Mouse (Mus musculus): Measurements from ENCODE around the gene Rab11fip4. TPM values are rescaled to one million over a fixed set of nuclear protein-coding genes. Genes with fewer than 3 reads are reported as not detected.

Gene Rab11fip4
- total and polyA plus RNA-seq, 3 experiments, result 13.2 to 41.6 (median 26.6) TPM

- no peak for DNase-seq (ENCODE audit: extremely low read depth)
- dilution Hi-C loops (cut with MboI; ENCODE audit: extremely low pct_ligation_motif_present, extremely low pct_unique_long_range_greater_than_20kb, low sequenced_read_pairs), result loop anchor here (10.0 kb wide), 1 partner anchor 49 kb away; no protein-coding TSS in a partner anchor
- in situ Hi-C loops (cut with MboI; ENCODE audit: low pct_ligation_motif_present, low pct_unique_long_range_greater_than_20kb, low sequenced_read_pairs), result no loop called here
These were observed 83.2 kb downstream of the Rab11fip4 start for GRCm38 (mm10) chr11:79674231-79674630.

DNA sequence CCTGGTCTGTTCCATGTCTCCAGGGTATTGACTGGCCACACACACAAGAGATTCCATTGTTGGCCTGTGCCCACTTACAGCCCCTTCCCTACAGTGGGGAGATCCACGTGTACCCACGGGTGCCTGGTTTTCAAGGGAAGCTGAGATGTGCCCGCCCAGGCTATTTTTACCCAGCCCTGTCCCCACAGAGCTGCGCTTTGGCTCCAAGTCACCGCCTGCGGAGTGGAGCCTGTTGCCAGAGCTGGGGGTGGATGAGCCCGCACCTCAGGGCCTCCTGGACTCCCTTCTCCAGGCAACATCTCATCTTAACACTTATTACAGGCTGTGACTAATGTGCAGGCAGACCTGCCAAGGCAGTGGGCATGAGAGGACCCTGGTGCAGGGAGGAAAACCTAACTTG is 83.6 kb downstream of the Rab11fip4 start:
- Histone ChIP-seq H3K4me2 (ENCODE audit: insufficient read depth, low read depth, poor library complexity, severe bottlenecking) (peak overlapping the region; percentile 45), H3K9ac (ENCODE audit: insufficient read depth, low read depth) (peak overlapping the region; percentile 53; the same call in 1 of the 2 replicates), H3K4me3 (replicated peaks in 1 of 3; ENCODE audit: low read depth in 2 of 3, low read length in 2 of 3, poor library complexity in 1 of 3) (peak overlapping the region in 2 of 3 experiments; percentile 0 to 43), H3K4me1 (ENCODE audit: control insufficient read depth in 1 of 2, insufficient read depth in 2 of 2) (peaks cover 70 to 95% of the 10 kb centered on the region in 2 experiments), H3K27me3 (replicated peaks) (no peaks in the 10 kb centered on the region), H3K27ac (ENCODE audit: insufficient read depth, low read depth) (peak overlapping the region; percentile 99), H3K36me3 (replicated peaks in 1 of 2; ENCODE audit: control insufficient read depth in 1 of 2, insufficient read depth in 1 of 2, low read length in 1 of 2) (no peaks in the 10 kb centered on the region), H3K9me3 (replicated peaks; ENCODE audit: low read length) (no peaks in the 10 kb centered on the region), H3K79me2 (replicated peaks; ENCODE audit: control insufficient read depth, extremely low read depth, insufficient read depth, poor library complexity, severe bottlenecking) (no peaks in the 10 kb centered on the region)
- dilution Hi-C loops (cut with MboI; ENCODE audit: extremely low pct_ligation_motif_present, extremely low pct_unique_long_range_greater_than_20kb, low sequenced_read_pairs) (loop anchor here (10.0 kb wide), 1 partner anchor 50 kb away; no protein-coding TSS in a partner anchor), in situ Hi-C loops (cut with MboI; ENCODE audit: low pct_ligation_motif_present, low pct_unique_long_range_greater_than_20kb, low sequenced_read_pairs) (no loop called here)
- DNase-seq (ENCODE audit: extremely low read depth), result no peak
- TF ChIP-seq MYC (IDR thresholded peaks at IDR 0.05; ENCODE audit: low read depth, low read length) (no peak), UBTF (IDR thresholded peaks at IDR 0.05; ENCODE audit: low read depth, low read length) (no peak), JUN (IDR thresholded peaks at IDR 0.05; ENCODE audit: insufficient read depth, low read depth, low read length) (no peak), SIN3A (IDR thresholded peaks at IDR 0.05; ENCODE audit: low read length) (no peak), E2F4 (IDR thresholded peaks at IDR 0.05; ENCODE audit: insufficient replicate concordance, low read depth, low read length) (no peak)

More at GRCm38 (mm10) chr11:79674231-79674630, 83.2 kb downstream of the Rab11fip4 start:
- H3K27me3 ChIP-seq (replicated peaks), result no peaks in the 10 kb centered on the region
- peaks cover 67 to 95% of the 10 kb centered on the region in 2 experiments for H3K4me1 ChIP-seq (ENCODE audit: control insufficient read depth in 1 of 2, insufficient read depth in 2 of 2)
- no peaks in the 10 kb centered on the region for H3K9me3 ChIP-seq (replicated peaks; ENCODE audit: low read length)
- H3K36me3 ChIP-seq (replicated peaks in 1 of 2; ENCODE audit: control insufficient read depth in 1 of 2, insufficient read depth in 1 of 2, low read length in 1 of 2), result no peaks in the 10 kb centered on the region
- TF ChIP-seq UBTF (IDR thresholded peaks at IDR 0.05; ENCODE audit: low read depth, low read length) (no peak), SMC3 (IDR thresholded peaks at IDR 0.05; ENCODE audit: low read depth, low read length) (no peak), HCFC1 (IDR thresholded peaks at IDR 0.05; ENCODE audit: low read depth, low read length) (no peak), BHLHE40 (IDR thresholded peaks at IDR 0.05; ENCODE audit: low read depth, low read length) (no peak), MXI1 (IDR thresholded peaks at IDR 0.05; ENCODE audit: low read depth, low read length) (no peak), ZKSCAN1 (IDR thresholded peaks at IDR 0.05; ENCODE audit: borderline replicate concordance, low read depth, low read length) (no peak), MAX (IDR thresholded peaks at IDR 0.05; ENCODE audit: low read length) (no peak), JUN (IDR thresholded peaks at IDR 0.05; ENCODE audit: insufficient read depth, low read depth, low read length) (no peak), CHD2 (IDR thresholded peaks at IDR 0.05; ENCODE audit: low read length) (no peak), CTCF (conservative IDR thresholded peaks at IDR 0.05 in 1 of 2, IDR thresholded peaks at IDR 0.05 in 1 of 2; ENCODE audit: low read depth in 2 of 2, low read length in 2 of 2) (no peak), TBP (conservative IDR thresholded peaks at IDR 0.05; ENCODE audit: low read depth, low read length) (no peak), GABPA (IDR thresholded peaks at IDR 0.05; ENCODE audit: insufficient replicate concordance, low read depth, low read length) (no peak), ETS1 (conservative IDR thresholded peaks at IDR 0.05; ENCODE audit: low read depth, low read length) (no peak), POLR2AphosphoS2 (IDR thresholded peaks at IDR 0.05; ENCODE audit: low read depth, low read length) (no peak), USF1 (IDR thresholded peaks at IDR 0.05; ENCODE audit: low read depth, low read length) (no peak), NRF1 (IDR thresholded peaks at IDR 0.05; ENCODE audit: low read depth, low read length) (no peak), E2F4 (IDR thresholded peaks at IDR 0.05; ENCODE audit: insufficient replicate concordance, low read depth, low read length) (no peak), MYC (IDR thresholded peaks at IDR 0.05; ENCODE audit: low read depth, low read length) (no peak), MEF2A (IDR thresholded peaks at IDR 0.05; ENCODE audit: borderline replicate concordance, low read depth, low read length) (no peak)
- peak overlapping the region; percentile 99 for H3K27ac ChIP-seq (ENCODE audit: insufficient read depth, low read depth)
- no peaks in the 10 kb centered on the region for H3K79me2 ChIP-seq (replicated peaks; ENCODE audit: control insufficient read depth, extremely low read depth, insufficient read depth, poor library complexity, severe bottlenecking)
- peak overlapping the region; percentile 45 for H3K4me2 ChIP-seq (ENCODE audit: insufficient read depth, low read depth, poor library complexity, severe bottlenecking)
- peak overlapping the region; percentile 53 for H3K9ac ChIP-seq (ENCODE audit: insufficient read depth, low read depth)
- peak overlapping the region; percentile 2 to 43 (median 16) for H3K4me3 ChIP-seq (replicated peaks in 1 of 3; ENCODE audit: low read depth in 2 of 3, low read length in 2 of 3, poor library complexity in 1 of 3)

Data from CH12.LX (cell line).